Mouse (Mus musculus): ENCODE results near the gene Cntn2. TPM values are rescaled to one million over a fixed set of nuclear protein-coding genes. Genes with fewer than 3 reads are reported as not detected.

Gene Cntn2
- polyA plus RNA-seq, 1 experiment from 2014 or later: 59.9 TPM

DNA sequence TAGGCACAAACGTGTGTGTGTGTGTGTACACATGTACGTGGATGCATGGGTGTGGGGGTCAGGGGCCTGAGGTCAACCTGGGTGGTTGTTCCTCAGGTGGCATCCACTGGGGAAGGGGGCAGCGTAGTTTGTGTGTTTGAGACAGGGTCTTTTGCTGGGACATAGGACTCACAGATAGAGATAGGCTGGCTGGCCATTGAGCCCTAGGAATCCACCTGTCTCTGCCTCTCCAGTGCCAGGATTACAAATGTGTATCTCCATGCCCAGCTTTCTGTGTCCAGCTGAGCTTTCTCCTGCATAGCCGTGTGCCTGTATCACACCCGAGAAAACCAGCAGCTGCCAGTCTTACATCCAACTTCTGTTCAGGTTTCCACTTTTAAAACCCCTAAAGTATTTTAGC, 33.3 kb downstream of the Cntn2 start:
- Histone ChIP-seq H3K27ac (ENCODE audit: low read depth, low read length) (no peak overlapping the region), H3K4me3 (ENCODE audit: low read depth, low read length) (no peak overlapping the region), H3K36me3 (ENCODE audit: control insufficient read depth, insufficient read depth, low read length) (peaks cover 5% of the 10 kb centered on the region; the same call in 1 of the 2 replicates), H3K9me3 (ENCODE audit: control insufficient read depth, low read length) (no peaks in the 10 kb centered on the region), H3K27me3 (ENCODE audit: control insufficient read depth, insufficient read depth, low read length) (no peaks in the 10 kb centered on the region), H3K4me1 (ENCODE audit: control insufficient read depth, insufficient read depth, low read length) (no peaks in the 10 kb centered on the region), H3K9ac (ENCODE audit: low read length) (no peak overlapping the region), H3K4me2 (ENCODE audit: low read depth) (no peak overlapping the region)
- ATAC-seq (ENCODE audit: insufficient read depth, low FRiP score, low TSS enrichment): no peak
- WGBS: 88% methylated on average over 5 of the region's 5 CpGs
- DNase-seq (ENCODE audit: low spot score): no peak

DNA sequence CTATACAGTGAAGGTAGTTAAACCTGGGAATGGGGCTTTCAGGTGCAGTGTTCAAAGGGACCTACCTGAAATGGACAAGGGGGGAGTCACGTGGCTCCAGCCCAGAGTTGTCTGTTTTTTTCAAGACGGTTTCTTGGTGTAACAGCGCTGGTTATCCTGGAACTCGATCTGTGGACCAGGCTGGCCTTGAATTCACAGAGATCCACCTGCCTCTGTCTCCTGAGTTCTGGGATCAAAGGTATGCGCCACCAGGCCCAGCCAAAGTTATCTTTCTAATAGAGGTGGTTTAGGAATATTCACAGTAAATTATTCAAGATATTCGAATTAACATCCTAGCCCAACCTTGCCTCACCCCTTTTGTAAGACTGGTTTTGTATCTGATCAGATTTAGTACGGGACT, 36.4 kb downstream of the Cntn2 start:
- no peak for ATAC-seq (ENCODE audit: insufficient read depth, low FRiP score, low TSS enrichment)
- no peaks in the 10 kb centered on the region for H3K4me1 ChIP-seq (ENCODE audit: control insufficient read depth, insufficient read depth, low read length)
- peak; percentile 2 for DNase-seq (ENCODE audit: low spot score)
- no peak overlapping the region for H3K9ac ChIP-seq (ENCODE audit: low read length)
- no peaks in the 10 kb centered on the region for H3K27me3 ChIP-seq (ENCODE audit: control insufficient read depth, insufficient read depth, low read length)
- no peak overlapping the region for H3K27ac ChIP-seq (ENCODE audit: low read depth, low read length)
- H3K4me2 ChIP-seq (ENCODE audit: low read depth): no peak overlapping the region
- 92% methylated on average over 7 of the region's 7 CpGs for WGBS
- peaks cover 5% of the 10 kb centered on the region; the same call in 1 of the 2 replicates for H3K36me3 ChIP-seq (ENCODE audit: control insufficient read depth, insufficient read depth, low read length)
- H3K9me3 ChIP-seq (ENCODE audit: control insufficient read depth, low read length): no peaks in the 10 kb centered on the region
- no peak overlapping the region for H3K4me3 ChIP-seq (ENCODE audit: low read depth, low read length)

DNA sequence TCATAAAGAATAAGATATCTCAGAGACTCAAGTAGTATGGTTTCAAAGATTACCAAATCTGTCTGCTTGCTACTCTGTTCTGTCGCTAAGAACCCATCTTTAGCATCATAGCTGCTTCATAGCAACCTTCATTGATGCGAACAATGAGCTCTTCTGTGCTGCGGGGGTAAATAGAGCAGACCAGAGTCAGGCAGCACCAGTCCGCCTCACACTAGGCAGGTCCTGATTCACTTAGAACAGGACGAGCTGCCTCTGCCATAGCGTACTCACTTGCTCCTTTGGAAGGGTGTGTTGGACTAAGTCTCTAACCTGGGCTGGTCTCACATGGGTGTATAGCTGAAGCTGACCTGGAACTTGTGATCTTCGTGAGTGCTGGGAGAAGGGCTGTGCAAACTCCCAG, 37.0 kb downstream of the Cntn2 start, which contains the start of gene Tmem81:
TSS of gene Tmem81 (plus strand) at position 173 of the 400 bp plus-strand sequence.
- WGBS: 88% methylated on average over 7 of the region's 7 CpGs

DNA sequence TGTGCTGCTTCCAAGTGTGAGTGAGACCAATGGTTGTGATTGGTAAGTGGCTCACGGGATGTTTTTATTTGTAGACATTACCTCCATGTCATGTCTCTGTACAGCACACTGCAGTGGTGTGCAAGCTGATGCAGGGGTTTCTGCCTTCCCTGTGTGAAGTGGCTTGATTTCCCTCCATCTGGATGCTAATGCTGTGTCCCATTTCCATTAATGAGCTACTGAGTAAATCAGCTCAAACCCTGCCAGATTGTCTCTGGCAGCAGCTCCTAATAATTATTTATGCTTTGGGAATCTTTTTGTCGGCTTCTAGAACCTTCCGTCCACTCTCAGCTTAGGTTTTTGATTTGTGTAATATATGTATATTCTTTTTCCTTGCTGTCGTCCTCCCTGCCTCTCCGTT, 37.9 kb downstream of the Cntn2 start:
- Histone ChIP-seq H3K4me3 (ENCODE audit: low read depth, low read length) (no peak overlapping the region), H3K36me3 (ENCODE audit: control insufficient read depth, insufficient read depth, low read length) (peaks cover 11% of the 10 kb centered on the region), H3K4me2 (ENCODE audit: low read depth) (no peak overlapping the region), H3K27me3 (ENCODE audit: control insufficient read depth, insufficient read depth, low read length) (no peaks in the 10 kb centered on the region), H3K4me1 (ENCODE audit: control insufficient read depth, insufficient read depth, low read length) (no peaks in the 10 kb centered on the region), H3K9me3 (ENCODE audit: control insufficient read depth, low read length) (no peaks in the 10 kb centered on the region), H3K9ac (ENCODE audit: low read length) (no peak overlapping the region; the same call in 1 of the 2 replicates), H3K27ac (ENCODE audit: low read depth, low read length) (no peak overlapping the region)
- ATAC-seq (ENCODE audit: insufficient read depth, low FRiP score, low TSS enrichment): no peak
- no peak for DNase-seq (ENCODE audit: low spot score)
- 90% methylated on average over 5 of the region's 5 CpGs for WGBS

More for the DNA sequence above, 37.0 kb downstream of the Cntn2 start, which contains the start of gene Tmem81:
- H3K9me3 ChIP-seq (ENCODE audit: control insufficient read depth, low read length): no peaks in the 10 kb centered on the region
- H3K27me3 ChIP-seq (ENCODE audit: control insufficient read depth, insufficient read depth, low read length): no peaks in the 10 kb centered on the region
- no peak within 1 kb of the TSS for H3K4me3 ChIP-seq (ENCODE audit: low read depth, low read length)
- ATAC-seq (ENCODE audit: insufficient read depth, low FRiP score, low TSS enrichment) (no peak), DNase-seq (ENCODE audit: low spot score) (no peak)
- H3K4me2 ChIP-seq (ENCODE audit: low read depth): no peak within 1 kb of the TSS
- no peak within 1 kb of the TSS for H3K27ac ChIP-seq (ENCODE audit: low read depth, low read length)
- H3K36me3 ChIP-seq (ENCODE audit: control insufficient read depth, insufficient read depth, low read length): peaks cover 7% of the 10 kb centered on the region; the same call in 1 of the 2 replicates
- H3K9ac ChIP-seq (ENCODE audit: low read length): no peak within 1 kb of the TSS; the same call in 1 of the 2 replicates
- no peaks in the 10 kb centered on the region for H3K4me1 ChIP-seq (ENCODE audit: control insufficient read depth, insufficient read depth, low read length)

DNA sequence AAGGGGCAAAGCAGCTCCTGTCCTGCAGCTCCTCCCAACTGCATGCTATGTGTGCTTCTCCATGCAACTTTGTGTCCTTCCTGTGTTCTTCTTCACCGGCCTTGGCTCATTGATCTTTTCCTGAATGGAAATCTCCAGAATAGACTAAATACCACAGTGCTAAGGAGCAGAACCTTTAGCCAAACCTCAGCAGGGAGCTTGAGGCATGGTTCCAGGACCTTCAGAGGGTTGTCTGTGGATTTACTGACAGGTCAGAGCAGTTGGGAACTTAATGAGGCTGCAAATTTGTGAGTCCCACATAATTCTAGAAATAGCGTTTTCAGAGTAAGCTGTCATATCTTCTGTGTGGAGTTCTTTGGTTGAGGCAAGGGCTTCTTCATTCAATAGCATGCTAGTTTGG, 42.5 kb downstream of the Cntn2 start:
- DNase-seq (ENCODE audit: low spot score) (no peak), ATAC-seq (ENCODE audit: insufficient read depth, low FRiP score, low TSS enrichment) (no peak)
- Histone ChIP-seq H3K4me2 (ENCODE audit: low read depth) (no peak overlapping the region), H3K9me3 (ENCODE audit: control insufficient read depth, low read length) (no peaks in the 10 kb centered on the region), H3K4me1 (ENCODE audit: control insufficient read depth, insufficient read depth, low read length) (no peaks in the 10 kb centered on the region), H3K9ac (ENCODE audit: low read length) (no peak overlapping the region), H3K4me3 (ENCODE audit: low read depth, low read length) (no peak overlapping the region), H3K27me3 (ENCODE audit: control insufficient read depth, insufficient read depth, low read length) (no peaks in the 10 kb centered on the region), H3K36me3 (ENCODE audit: control insufficient read depth, insufficient read depth, low read length) (peaks cover 12% of the 10 kb centered on the region), H3K27ac (ENCODE audit: low read depth, low read length) (no peak overlapping the region)
- 95% methylated on average over 2 of the region's 2 CpGs for WGBS

DNA sequence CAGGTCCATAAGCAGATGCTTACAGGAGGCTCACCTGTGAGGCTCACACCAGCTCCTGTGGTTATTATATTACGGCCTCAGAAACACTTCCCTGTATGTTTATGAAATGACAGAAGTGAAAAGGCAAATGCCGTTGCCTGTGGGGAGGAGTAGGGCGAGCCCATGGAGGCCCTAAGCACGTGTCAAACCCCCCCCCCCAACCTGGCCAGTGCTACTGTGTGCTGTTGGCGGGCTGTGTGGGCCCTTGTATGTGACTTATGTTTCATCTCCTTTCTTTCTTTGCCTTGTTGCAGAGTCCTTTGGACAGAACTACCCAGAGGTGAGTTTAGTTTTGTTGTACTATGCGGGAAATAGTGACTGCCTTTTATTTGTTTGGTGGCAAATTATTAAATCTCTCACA, 59.3 kb downstream of the Cntn2 start:
- Histone ChIP-seq H3K36me3 (ENCODE audit: control insufficient read depth, insufficient read depth, low read length) (no peaks in the 10 kb centered on the region), H3K9me3 (ENCODE audit: control insufficient read depth, low read length) (no peaks in the 10 kb centered on the region), H3K27me3 (ENCODE audit: control insufficient read depth, insufficient read depth, low read length) (no peaks in the 10 kb centered on the region), H3K27ac (ENCODE audit: low read depth, low read length) (no peak overlapping the region), H3K9ac (ENCODE audit: low read length) (no peak overlapping the region), H3K4me3 (ENCODE audit: low read depth, low read length) (no peak overlapping the region), H3K4me1 (ENCODE audit: control insufficient read depth, insufficient read depth, low read length) (peaks cover 2% of the 10 kb centered on the region; the same call in 1 of the 2 replicates), H3K4me2 (ENCODE audit: low read depth) (no peak overlapping the region)
- 90% methylated on average over 6 of the region's 6 CpGs for WGBS
- no peak for DNase-seq (ENCODE audit: low spot score)
- no peak for ATAC-seq (ENCODE audit: insufficient read depth, low FRiP score, low TSS enrichment)

DNA sequence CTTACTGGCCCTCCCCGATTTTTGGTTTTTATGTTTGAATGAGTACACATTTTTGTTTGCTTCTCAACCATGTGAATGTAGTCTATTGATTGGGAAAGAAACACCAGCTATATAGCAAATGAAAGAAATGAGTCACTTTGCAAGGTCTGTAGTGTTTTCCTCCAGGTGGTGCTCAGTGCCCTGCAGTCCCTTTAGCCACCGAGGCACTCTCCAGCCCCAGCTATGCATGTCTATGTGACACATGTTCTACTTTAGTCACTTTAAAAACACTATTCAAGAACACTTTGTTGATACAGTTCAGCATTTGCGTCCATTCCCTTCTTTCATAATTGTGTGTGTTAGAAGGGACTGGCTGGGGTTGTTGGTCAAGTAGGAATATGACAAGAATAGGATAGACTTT, 59.8 kb downstream of the Cntn2 start:
- Histone ChIP-seq H3K4me2 (ENCODE audit: low read depth) (no peak overlapping the region), H3K4me3 (ENCODE audit: low read depth, low read length) (no peak overlapping the region), H3K4me1 (ENCODE audit: control insufficient read depth, insufficient read depth, low read length) (peaks cover 4% of the 10 kb centered on the region; the same call in 1 of the 2 replicates), H3K36me3 (ENCODE audit: control insufficient read depth, insufficient read depth, low read length) (no peaks in the 10 kb centered on the region), H3K27ac (ENCODE audit: low read depth, low read length) (no peak overlapping the region), H3K27me3 (ENCODE audit: control insufficient read depth, insufficient read depth, low read length) (no peaks in the 10 kb centered on the region), H3K9me3 (ENCODE audit: control insufficient read depth, low read length) (no peaks in the 10 kb centered on the region), H3K9ac (ENCODE audit: low read length) (no peak overlapping the region)
- ATAC-seq (ENCODE audit: insufficient read depth, low FRiP score, low TSS enrichment): no peak
- WGBS: 87% methylated on average over 3 of the region's 3 CpGs
- DNase-seq (ENCODE audit: low spot score): no peak

DNA sequence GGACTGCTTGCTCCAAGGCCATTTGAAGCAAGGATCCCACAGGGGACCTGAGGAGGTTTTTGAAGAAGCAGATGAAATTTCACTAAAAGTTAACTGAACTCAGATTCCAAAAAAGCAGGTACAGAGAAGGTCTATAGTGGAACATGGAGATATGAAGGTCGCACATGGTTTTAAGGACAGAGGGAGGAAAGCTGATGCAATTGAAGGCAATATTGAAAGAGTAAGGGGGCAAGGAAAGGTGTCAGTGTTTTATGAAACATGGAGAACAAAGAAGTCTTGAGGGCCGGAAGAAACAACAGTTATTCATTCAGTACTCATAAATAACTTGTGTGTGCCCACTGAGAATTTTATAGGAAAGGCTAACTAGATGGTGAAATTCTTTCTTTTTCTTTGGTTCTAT, 61.4 kb downstream of the Cntn2 start:
- H3K27me3 ChIP-seq (ENCODE audit: control insufficient read depth, insufficient read depth, low read length): no peaks in the 10 kb centered on the region
- no peak for DNase-seq (ENCODE audit: low spot score)
- H3K4me2 ChIP-seq (ENCODE audit: low read depth): no peak overlapping the region
- H3K27ac ChIP-seq (ENCODE audit: low read depth, low read length): no peak overlapping the region
- H3K4me1 ChIP-seq (ENCODE audit: control insufficient read depth, insufficient read depth, low read length): peaks cover 7% of the 10 kb centered on the region; the same call in 1 of the 2 replicates
- no peaks in the 10 kb centered on the region for H3K9me3 ChIP-seq (ENCODE audit: control insufficient read depth, low read length)
- no peak for ATAC-seq (ENCODE audit: insufficient read depth, low FRiP score, low TSS enrichment)
- H3K36me3 ChIP-seq (ENCODE audit: control insufficient read depth, insufficient read depth, low read length): no peaks in the 10 kb centered on the region
- no peak overlapping the region for H3K4me3 ChIP-seq (ENCODE audit: low read depth, low read length)
- 94% methylated on average over 2 of the region's 2 CpGs for WGBS
- no peak overlapping the region for H3K9ac ChIP-seq (ENCODE audit: low read length)

DNA sequence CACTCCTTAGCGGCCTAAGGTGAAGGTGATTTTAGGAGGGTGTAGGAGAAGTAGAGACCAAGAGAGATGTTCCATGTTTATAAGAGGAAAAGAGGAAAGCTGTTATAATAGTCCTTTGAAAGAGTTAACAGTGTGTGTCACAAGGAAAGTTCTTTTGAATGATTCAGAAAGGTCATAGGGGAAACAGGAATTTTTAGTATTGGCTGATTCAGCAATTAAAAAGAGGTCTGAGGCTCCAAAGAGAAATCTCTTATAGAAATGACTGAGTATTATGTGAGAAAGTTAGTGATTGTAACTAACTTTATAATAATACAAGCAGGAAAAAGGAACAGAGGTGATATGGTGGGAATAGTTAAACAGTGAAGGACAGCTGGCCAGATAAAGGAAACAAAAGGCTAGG, 63.6 kb downstream of the Cntn2 start:
- 80% methylated on average over 1 of the region's 1 CpGs for WGBS
- no peak for DNase-seq (ENCODE audit: low spot score)
- H3K9me3 ChIP-seq (ENCODE audit: control insufficient read depth, low read length): no peaks in the 10 kb centered on the region

More for the DNA sequence above, 63.6 kb downstream of the Cntn2 start:
- Histone ChIP-seq H3K9ac (ENCODE audit: low read length) (no peak overlapping the region), H3K36me3 (ENCODE audit: control insufficient read depth, insufficient read depth, low read length) (no peaks in the 10 kb centered on the region), H3K4me1 (ENCODE audit: control insufficient read depth, insufficient read depth, low read length) (peaks cover 10% of the 10 kb centered on the region; the same call in 1 of the 2 replicates), H3K27me3 (ENCODE audit: control insufficient read depth, insufficient read depth, low read length) (no peaks in the 10 kb centered on the region), H3K4me3 (ENCODE audit: low read depth, low read length) (no peak overlapping the region), H3K4me2 (ENCODE audit: low read depth) (no peak overlapping the region), H3K27ac (ENCODE audit: low read depth, low read length) (no peak overlapping the region)
- ATAC-seq (ENCODE audit: insufficient read depth, low FRiP score, low TSS enrichment): no peak
